Mouse (Mus musculus) inflammation-experienced regulatory T-cells, adult 6 months (primary cell): ENCODE measurements around the gene Trpd52l3. TPM values are rescaled to one million over a fixed set of nuclear protein-coding genes. Genes with fewer than 3 reads are reported as not detected.

ENCODE experiments used
- ATAC-seq: one replicate; pipeline ENCODE4 v1.8.0; 2017
- polyA plus RNA-seq, 3 experiments: library from polyadenylated mRNA; unstranded; fragments of 100-300 nt; shearing (Covaris generic); gene quantifications; one replicate each; pipeline ENCODE4 v1.2.1; 2017

Gene Trpd52l3
- polyA plus RNA-seq, 3 experiments from 2014 or later, result not detected

GRCm38 (mm10) chr19:30029894-30030635, 26.5 kb downstream of the Trpd52l3 start, which contains the start of gene Uhrf2:
Gene Uhrf2, plus strand, starts transcription at chr19:30030513.
- ATAC-seq, result peak; percentile 92

- peak; percentile 4 for ATAC-seq
These were observed 27.3 kb downstream of the Trpd52l3 start for GRCm38 (mm10) chr19:30030636-30031467.

DNA sequence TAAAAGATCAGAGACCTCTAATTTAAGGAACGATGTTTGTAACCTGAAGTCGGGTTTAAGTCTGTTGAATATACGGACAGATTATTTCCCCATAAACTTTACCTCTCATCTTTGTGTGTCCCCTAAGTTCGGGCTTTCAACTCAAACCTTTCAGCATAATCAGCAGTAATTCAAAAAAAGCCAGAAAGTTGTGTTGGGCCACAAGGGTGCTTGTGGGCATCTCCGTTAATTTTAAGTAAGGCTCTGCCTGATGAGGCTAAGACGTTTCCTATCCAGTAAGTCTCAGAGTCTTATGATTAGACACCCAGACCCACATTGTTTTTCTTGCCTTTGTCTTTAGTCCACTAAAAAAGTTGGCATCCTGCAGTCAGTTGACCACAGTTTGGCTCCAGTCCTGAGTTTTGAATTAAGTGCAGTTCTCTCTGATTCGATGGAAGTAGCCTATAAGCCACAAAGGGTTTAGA, 27.9 kb downstream of the Trpd52l3 start:
- no peak for ATAC-seq

DNA sequence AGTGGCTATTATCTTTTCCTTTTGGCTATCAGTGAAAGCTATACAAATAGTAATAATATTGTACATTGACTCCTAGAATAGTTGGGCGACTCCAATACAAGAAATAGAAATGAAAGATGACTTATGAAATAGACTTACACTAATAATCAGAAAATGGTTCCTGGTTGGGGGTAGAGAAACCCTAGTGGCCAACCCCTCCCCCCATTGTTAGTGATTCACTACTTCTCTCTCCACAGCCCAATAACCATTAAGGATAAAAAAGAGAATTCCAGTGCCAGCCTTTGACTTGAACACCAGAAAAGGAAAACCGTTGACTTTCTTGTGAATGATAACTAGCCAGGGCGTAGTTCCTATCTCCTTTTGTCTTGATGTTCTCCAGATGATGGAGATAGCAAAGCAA, 28.6 kb downstream of the Trpd52l3 start:
- no peak for ATAC-seq

GRCm38 (mm10) chr19:30035361-30035760, 31.8 kb downstream of the Trpd52l3 start:
- ATAC-seq, result no peak

DNA sequence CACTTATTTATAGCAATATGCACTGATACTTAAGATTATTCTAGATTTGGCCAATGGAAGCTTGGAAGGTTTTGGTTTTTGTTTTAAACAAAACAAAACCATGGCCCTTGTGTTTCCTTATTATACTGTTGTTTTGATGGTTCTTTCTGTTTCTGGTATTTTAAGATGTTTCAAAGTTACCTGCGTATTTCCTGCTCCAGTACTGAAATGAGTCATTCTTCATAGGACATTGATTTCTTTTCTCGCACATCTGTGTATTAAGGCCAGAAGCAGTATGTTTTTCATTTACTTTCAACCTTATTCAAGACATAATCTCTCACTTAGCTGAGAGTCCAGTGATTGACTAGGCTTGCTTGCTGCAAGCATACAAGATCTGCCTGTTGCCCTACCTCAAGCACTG, 40.1 kb downstream of the Trpd52l3 start:
- peak; percentile 97 for ATAC-seq

- no peak for ATAC-seq
These were observed 41.0 kb downstream of the Trpd52l3 start for GRCm38 (mm10) chr19:30044630-30045029.

DNA sequence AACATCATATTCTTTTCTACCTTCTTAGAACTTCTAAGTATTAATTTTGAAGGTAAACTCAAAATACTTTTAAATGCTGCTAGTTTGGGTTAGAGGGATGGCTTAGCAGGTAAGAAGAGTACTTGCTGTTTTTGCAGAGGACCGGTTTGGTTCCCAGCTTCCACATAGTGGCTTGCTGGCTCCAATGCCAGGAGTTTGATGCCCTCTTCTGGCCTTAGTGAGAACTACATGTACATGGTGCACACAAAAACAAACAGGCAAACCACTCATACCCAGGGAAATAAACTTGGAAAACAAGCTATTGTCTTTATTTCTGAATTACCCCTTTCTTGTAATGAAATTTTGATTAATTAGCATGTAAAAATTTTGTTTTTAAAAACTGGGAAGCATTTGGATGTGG, 42.3 kb downstream of the Trpd52l3 start:
- no peak for ATAC-seq

- no peak for ATAC-seq
These were observed 47.0 kb downstream of the Trpd52l3 start for GRCm38 (mm10) chr19:30050584-30050983.

DNA sequence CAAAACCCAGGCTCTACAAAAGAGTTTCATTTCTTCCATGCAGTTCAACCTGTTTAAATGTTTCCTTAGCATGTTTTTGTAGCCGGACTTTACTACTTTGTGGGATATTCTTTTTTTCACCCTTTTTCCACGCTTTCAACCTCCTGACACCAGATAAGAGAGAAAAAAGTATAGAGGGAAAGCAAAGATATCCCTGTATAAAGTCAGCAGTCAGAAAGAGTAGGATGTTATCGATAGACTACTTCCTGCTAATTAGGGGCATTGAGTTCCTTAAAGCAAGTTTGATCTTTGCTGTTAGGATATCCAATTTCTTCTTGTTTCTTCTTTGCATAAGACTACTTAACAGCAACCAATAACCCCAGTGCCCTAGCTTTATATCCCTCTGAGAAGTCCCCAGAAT, 47.9 kb downstream of the Trpd52l3 start:
- ATAC-seq, result no peak

DNA sequence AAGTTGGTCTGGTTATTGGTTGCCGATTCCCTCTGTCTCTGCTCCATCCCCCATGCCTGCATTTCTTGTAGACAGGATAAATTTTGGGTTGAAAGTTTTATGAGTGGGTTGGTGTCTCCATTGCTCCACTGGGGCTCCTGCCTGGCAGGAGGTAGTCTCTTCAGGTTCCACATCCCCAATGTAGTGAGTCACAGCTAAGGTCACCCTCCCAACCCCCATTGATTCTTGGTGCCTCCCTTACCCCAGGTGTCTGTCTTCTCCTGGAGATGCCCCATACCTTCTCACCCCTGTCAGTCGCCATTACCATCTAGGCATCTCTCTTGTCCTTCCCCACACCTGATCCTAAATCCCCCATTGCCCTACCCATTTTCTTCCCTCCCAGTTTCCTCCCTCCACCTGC, 50.6 kb downstream of the Trpd52l3 start:
- ATAC-seq, result no peak

Other genes with a start within 250 kb of the Trpd52l3 start
- gene 9930021J03Rik, start 197.8 kb upstream of the Trpd52l3 start, polyA plus RNA-seq, result 1 to 10 TPM; 5.3 to 7.9 (median 7.4) TPM
- 1 to 10 TPM; 7.4 to 9.1 (median 8.0) TPM for gene Ranbp6, start 190.8 kb upstream of the Trpd52l3 start, polyA plus RNA-seq
- gene Il33, start 78.7 kb upstream of the Trpd52l3 start, polyA plus RNA-seq, result under 1 TPM in 1 of 3 experiments, not detected in 2; 0.17 TPM
- 10 to 100 TPM; 34.5 to 56.0 (median 40.4) TPM for gene Uhrf2, start 26.7 kb downstream of the Trpd52l3 start, polyA plus RNA-seq
- under 1 TPM in 2 of 3 experiments, not detected in 1; 0.39 to 0.44 TPM for gene Gldc, start 171.6 kb downstream of the Trpd52l3 start, polyA plus RNA-seq
- not detected for gene Mbl2, start 229.2 kb downstream of the Trpd52l3 start, polyA plus RNA-seq